Mouse (Mus musculus): ENCODE measurements at regions not wholly inside any gene's neighbourhood (a gene's known extent, or its start where the extent isn't known, plus 50 kb on each side); places are given as distances from the start of the nearest gene placed in this dataset.

DNA sequence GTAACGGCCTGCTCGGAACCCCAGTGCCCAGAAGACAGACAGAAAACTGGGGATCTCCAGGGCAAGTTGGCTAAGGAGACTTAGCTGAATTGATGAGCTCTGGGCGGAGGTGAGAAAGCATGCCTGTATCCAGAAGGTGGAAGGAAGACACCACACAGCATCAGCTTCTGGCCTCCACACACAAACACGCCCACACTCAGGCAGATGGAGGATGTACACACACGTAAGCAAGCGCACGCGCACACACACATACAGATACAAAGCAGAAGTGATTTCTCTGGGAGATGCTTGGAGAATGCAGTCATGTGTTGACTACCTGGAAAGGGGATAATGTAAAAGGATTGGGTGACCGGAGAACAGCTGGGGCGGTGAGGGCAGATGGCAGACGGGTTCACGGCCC lies 171.2 kb upstream of the Jarid2 start:
- no peak overlapping the region for H3K4me2 ChIP-seq (ENCODE audit: low read length)
- WGBS = 82% methylated on average over 12 of the region's 12 CpGs

DNA sequence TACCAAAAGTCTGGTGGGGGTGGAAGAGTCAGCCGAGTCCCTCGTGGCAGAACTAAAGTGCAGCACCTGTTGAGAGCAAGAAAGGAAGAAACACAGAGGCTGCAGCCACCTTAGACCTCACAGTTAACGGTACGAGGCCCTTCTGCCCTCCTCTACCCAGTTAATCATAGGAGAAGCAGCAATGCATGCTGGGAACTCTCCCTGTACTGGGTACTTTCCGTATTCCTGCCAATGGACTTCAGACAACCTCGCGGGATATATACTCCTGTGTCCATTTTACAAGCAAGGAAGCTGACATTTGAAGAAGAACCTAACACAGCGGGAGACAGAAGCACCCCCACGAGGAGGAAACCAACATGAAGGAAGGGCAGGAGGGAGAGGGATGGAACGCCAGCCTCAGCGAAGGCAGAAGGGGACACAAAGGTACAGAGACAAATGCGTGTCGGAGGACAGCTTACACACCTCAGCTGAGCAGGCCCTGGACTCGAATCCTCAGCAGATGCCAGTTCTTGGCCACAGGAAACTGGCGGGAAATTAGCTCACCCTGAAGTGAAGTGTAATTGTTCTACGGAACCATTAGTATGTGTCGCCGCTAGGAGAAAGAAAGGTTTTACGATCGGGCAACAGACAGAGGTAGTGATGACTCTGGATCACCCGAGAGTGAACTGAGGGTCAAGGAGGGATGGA lies 170.6 kb upstream of the Jarid2 start:
- WGBS = 81% methylated on average over 21 of the region's 21 CpGs
- no peaks in the 10 kb centered on the region for H3K36me3 ChIP-seq (ENCODE audit: insufficient read depth, low read length)
- ATAC-seq (replicated peaks; ENCODE audit: low FRiP score, low read depth) (no peak), DNase-seq (ENCODE audit: low spot score) (no peak)
- H3K4me1 ChIP-seq (replicated peaks; ENCODE audit: insufficient read depth, low read length) = no peaks in the 10 kb centered on the region
- H3K4me3 ChIP-seq (replicated peaks; ENCODE audit: low read depth, low read length) = no peak overlapping the region
- no peak for TF ChIP-seq CTCF (IDR thresholded peaks at IDR 0.05; ENCODE audit: low read depth)
- H3K27ac ChIP-seq = no peak overlapping the region
- H3K9ac ChIP-seq (ENCODE audit: low read depth, low read length) = no peak overlapping the region
- no peaks in the 10 kb centered on the region for H3K27me3 ChIP-seq (ENCODE audit: insufficient read depth, low read length)
- no peak overlapping the region for H3K4me2 ChIP-seq (ENCODE audit: low read length)
- H3K9me3 ChIP-seq (replicated peaks; ENCODE audit: low read length) = no peaks in the 10 kb centered on the region

More for the DNA sequence above, 171.2 kb upstream of the Jarid2 start:
- H3K4me1 ChIP-seq (replicated peaks; ENCODE audit: insufficient read depth, low read length) = no peaks in the 10 kb centered on the region
- H3K27ac ChIP-seq = no peak overlapping the region
- DNase-seq (ENCODE audit: low spot score) (no peak), ATAC-seq (replicated peaks; ENCODE audit: low FRiP score, low read depth) (no peak)
- H3K27me3 ChIP-seq (ENCODE audit: insufficient read depth, low read length) = no peaks in the 10 kb centered on the region
- H3K4me3 ChIP-seq (replicated peaks; ENCODE audit: low read depth, low read length) = no peak overlapping the region
- no peak for TF ChIP-seq CTCF (IDR thresholded peaks at IDR 0.05; ENCODE audit: low read depth)
- H3K36me3 ChIP-seq (ENCODE audit: insufficient read depth, low read length) = no peaks in the 10 kb centered on the region
- no peak overlapping the region for H3K9ac ChIP-seq (ENCODE audit: low read depth, low read length)
- no peaks in the 10 kb centered on the region for H3K9me3 ChIP-seq (replicated peaks; ENCODE audit: low read length)

DNA sequence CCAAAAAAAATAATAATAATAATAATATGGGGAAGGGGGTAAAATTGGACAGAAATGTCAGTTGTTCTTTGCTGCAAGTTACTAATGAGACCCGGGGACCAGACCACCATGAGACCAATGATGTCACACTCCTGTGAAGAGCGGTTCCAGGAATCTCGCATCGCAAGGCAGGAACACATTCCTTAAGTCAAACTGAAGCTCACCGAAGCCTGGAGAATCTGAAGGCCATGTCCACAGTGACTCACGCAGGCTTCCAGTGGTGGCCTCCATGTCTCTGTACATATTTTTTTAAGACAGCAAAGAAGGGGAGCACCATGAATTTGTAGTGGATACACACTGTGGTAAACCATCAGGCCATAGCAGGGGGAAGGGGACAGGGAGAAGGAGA lies 170.1 kb upstream of the Jarid2 start:
- no peak for ATAC-seq (replicated peaks; ENCODE audit: low FRiP score, low read depth)
- no peak overlapping the region for H3K9ac ChIP-seq (ENCODE audit: low read depth, low read length)
- no peaks in the 10 kb centered on the region for H3K9me3 ChIP-seq (replicated peaks; ENCODE audit: low read length)
- H3K36me3 ChIP-seq (ENCODE audit: insufficient read depth, low read length) = no peaks in the 10 kb centered on the region
- no peak overlapping the region for H3K27ac ChIP-seq
- H3K4me1 ChIP-seq (replicated peaks; ENCODE audit: insufficient read depth, low read length) = no peaks in the 10 kb centered on the region
- H3K4me2 ChIP-seq (ENCODE audit: low read length) = no peak overlapping the region
- no peaks in the 10 kb centered on the region for H3K27me3 ChIP-seq (ENCODE audit: insufficient read depth, low read length)
- DNase-seq (ENCODE audit: low spot score) = no peak
- WGBS = 94% methylated on average over 6 of the region's 6 CpGs
- no peak for TF ChIP-seq CTCF (IDR thresholded peaks at IDR 0.05; ENCODE audit: low read depth)
- H3K4me3 ChIP-seq (replicated peaks; ENCODE audit: low read depth, low read length) = no peak overlapping the region

DNA sequence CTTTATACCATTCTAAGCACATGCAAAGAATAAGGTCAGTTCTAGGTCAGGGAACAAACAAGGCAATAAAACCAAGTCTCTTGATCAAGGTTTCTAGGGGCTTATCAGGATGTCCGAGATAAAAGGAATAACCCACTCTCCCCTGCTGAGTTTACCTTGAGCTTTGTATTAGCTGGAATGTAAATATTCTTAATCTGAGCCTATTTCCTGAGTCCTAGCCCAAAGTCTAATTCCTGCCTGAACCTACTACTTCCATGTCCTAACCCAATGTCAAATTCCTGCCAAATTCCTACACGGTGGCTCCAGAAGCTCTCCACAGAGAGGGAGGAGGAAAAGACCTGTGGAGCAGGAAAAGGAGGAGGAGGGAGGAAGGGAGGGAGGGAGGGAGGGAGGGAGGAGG lies 169.6 kb upstream of the Jarid2 start:
- no peak overlapping the region for H3K27ac ChIP-seq
- WGBS = 34% methylated on average over 2 of the region's 2 CpGs
- no peak overlapping the region for H3K4me2 ChIP-seq (ENCODE audit: low read length)
- ATAC-seq (replicated peaks; ENCODE audit: low FRiP score, low read depth) = no peak
- no peaks in the 10 kb centered on the region for H3K9me3 ChIP-seq (replicated peaks; ENCODE audit: low read length)
- H3K9ac ChIP-seq (ENCODE audit: low read depth, low read length) = no peak overlapping the region
- no peaks in the 10 kb centered on the region for H3K36me3 ChIP-seq (ENCODE audit: insufficient read depth, low read length)
- H3K27me3 ChIP-seq (ENCODE audit: insufficient read depth, low read length) = no peaks in the 10 kb centered on the region
- no peak for DNase-seq (ENCODE audit: low spot score)
- no peaks in the 10 kb centered on the region for H3K4me1 ChIP-seq (replicated peaks; ENCODE audit: insufficient read depth, low read length)
- no peak overlapping the region for H3K4me3 ChIP-seq (replicated peaks; ENCODE audit: low read depth, low read length)
- TF ChIP-seq CTCF (IDR thresholded peaks at IDR 0.05; ENCODE audit: low read depth) = no peak

DNA sequence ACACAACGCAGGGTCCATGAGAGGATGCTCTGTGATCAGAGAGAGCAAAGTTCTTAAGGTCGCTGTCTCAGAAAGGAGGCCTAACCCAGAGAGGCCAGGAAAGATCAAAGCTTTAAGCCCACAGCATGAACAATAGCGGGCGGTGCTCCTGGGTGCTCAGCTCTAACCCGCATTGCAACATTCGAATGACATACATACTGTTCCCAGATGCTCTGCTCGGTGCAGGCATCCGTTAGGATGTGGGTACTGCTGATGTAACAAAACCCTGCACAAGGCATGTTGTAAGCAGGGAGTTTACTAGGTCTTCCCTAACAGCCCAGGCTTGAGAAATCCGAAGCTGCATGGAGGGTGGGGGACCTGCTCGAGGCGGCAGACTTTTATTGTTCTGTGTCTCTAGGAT lies 164.6 kb upstream of the Jarid2 start:
- Histone ChIP-seq H3K36me3 (ENCODE audit: insufficient read depth, low read length) (no peaks in the 10 kb centered on the region), H3K27ac (no peak overlapping the region), H3K27me3 (ENCODE audit: insufficient read depth, low read length) (no peaks in the 10 kb centered on the region), H3K9ac (ENCODE audit: low read depth, low read length) (no peak overlapping the region), H3K4me2 (ENCODE audit: low read length) (no peak overlapping the region), H3K4me1 (replicated peaks; ENCODE audit: insufficient read depth, low read length) (no peaks in the 10 kb centered on the region), H3K4me3 (replicated peaks; ENCODE audit: low read depth, low read length) (no peak overlapping the region), H3K9me3 (replicated peaks; ENCODE audit: low read length) (no peaks in the 10 kb centered on the region)
- no peak for TF ChIP-seq CTCF (IDR thresholded peaks at IDR 0.05; ENCODE audit: low read depth)
- DNase-seq (ENCODE audit: low spot score) = no peak
- no peak for ATAC-seq (replicated peaks; ENCODE audit: low FRiP score, low read depth)
- 57% methylated on average over 11 of the region's 11 CpGs for WGBS

DNA sequence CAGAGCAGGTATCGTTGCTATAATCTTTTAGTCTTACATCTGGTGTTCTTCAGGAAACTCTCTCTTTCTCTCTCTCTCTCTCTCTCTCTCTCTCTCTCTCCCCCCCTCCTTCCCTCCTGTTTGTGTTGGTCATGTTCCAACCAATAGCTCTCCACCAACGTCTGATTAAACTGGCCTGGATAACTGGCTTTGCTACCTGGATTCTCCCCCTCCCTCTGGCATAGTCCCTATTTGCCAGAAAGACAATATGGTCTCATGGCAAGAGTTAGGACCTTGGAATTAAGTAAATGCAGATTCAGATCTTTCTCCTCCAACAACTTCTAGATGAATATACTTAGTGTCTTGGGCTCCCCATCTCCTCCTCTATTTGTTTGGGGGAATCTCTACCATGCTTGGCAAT lies 161.6 kb upstream of the Jarid2 start:
- no peak overlapping the region for H3K4me3 ChIP-seq (replicated peaks; ENCODE audit: low read depth, low read length)
- no peak for TF ChIP-seq CTCF (IDR thresholded peaks at IDR 0.05; ENCODE audit: low read depth)
- H3K27ac ChIP-seq = no peak overlapping the region
- no peak for DNase-seq (ENCODE audit: low spot score)
- ATAC-seq (replicated peaks; ENCODE audit: low FRiP score, low read depth) = no peak
- WGBS = 56% methylated on average over 2 of the region's 2 CpGs
- no peaks in the 10 kb centered on the region for H3K36me3 ChIP-seq (ENCODE audit: insufficient read depth, low read length)
- H3K9ac ChIP-seq (ENCODE audit: low read depth, low read length) = no peak overlapping the region
- no peaks in the 10 kb centered on the region for H3K27me3 ChIP-seq (ENCODE audit: insufficient read depth, low read length)
- H3K4me1 ChIP-seq (replicated peaks; ENCODE audit: insufficient read depth, low read length) = no peaks in the 10 kb centered on the region
- no peak overlapping the region for H3K4me2 ChIP-seq (ENCODE audit: low read length)
- H3K9me3 ChIP-seq (replicated peaks; ENCODE audit: low read length) = no peaks in the 10 kb centered on the region

DNA sequence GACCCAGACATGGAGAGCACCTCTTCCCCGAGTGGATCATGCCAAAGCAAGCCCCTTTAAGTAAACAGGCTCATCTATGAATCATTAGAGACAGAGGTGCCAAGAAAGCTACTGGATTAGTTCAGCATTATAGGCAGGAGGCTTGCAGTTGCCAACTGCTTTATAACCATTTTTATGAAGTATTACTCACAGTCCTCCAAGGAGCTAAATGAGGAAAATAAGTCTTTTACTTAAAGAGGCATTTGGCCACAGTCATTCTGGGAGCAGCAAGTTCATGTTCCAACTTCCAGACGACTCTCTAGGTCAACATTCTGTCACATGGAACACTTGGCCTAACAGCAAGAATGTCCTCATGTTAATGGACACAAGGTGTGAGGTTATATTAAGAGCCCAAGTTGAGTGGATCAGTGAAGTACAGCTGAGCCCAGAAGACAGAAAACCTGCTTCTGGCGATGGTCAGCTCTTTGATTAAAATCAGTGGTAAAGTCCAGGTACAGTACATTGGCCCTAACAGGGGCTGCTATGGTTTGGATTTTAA lies 160.0 kb upstream of the Jarid2 start:
- no peak overlapping the region for H3K4me3 ChIP-seq (replicated peaks; ENCODE audit: low read depth, low read length)
- H3K36me3 ChIP-seq (ENCODE audit: insufficient read depth, low read length) = no peaks in the 10 kb centered on the region
- no peaks in the 10 kb centered on the region for H3K27me3 ChIP-seq (ENCODE audit: insufficient read depth, low read length)
- peak; percentile 22 for DNase-seq (ENCODE audit: low spot score)
- H3K4me2 ChIP-seq (ENCODE audit: low read length) = no peak overlapping the region
- H3K27ac ChIP-seq = no peak overlapping the region
- no peak overlapping the region for H3K9ac ChIP-seq (ENCODE audit: low read depth, low read length)
- H3K9me3 ChIP-seq (replicated peaks; ENCODE audit: low read length) = no peaks in the 10 kb centered on the region
- H3K4me1 ChIP-seq (replicated peaks; ENCODE audit: insufficient read depth, low read length) = no peaks in the 10 kb centered on the region
- WGBS = 52% methylated on average over 3 of the region's 3 CpGs
- TF ChIP-seq CTCF (IDR thresholded peaks at IDR 0.05; ENCODE audit: low read depth) = no peak
- no peak for ATAC-seq (replicated peaks; ENCODE audit: low FRiP score, low read depth)

All from kidney, postnatal 0 days (tissue).